Mouse (Mus musculus) spleen, postnatal 36 days (tissue): Measurements from ENCODE around the gene Olfr1255.

Experiments used
- DNase-seq, 2 experiments: peaks; one replicate each; pipeline ENCODE4 v3.0.0; 2022; ENCODE audit warnings: low spot score in 2 of 2, mixed read lengths in 1 of 2

Olfr1255 gene

GRCm38 (mm10) chr2:89811751-89812150 is at the start of gene Olfr1255:
Olfr1255 (plus strand) TSS chr2:89812051.
- DNase-seq, result no peak

DNA sequence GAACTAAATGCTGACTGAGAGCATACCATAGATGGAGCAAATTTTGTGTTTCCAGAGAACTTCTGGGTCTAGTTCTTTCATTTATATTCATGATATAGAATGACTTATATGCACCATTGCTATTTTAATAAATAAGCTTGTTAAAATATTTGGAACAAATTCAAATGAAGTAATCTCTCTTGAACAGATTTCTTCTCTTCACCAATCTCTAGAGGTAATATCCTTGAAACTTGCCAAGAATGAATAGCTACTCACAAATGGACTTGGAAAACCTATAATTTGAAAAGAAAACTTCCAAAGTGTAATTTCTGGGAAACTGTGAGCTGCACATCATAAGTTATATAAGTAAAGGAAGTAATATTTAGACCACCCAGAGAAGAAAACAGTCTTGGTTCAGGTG is 18.3 kb upstream of the Olfr1255 start, which contains the start of gene Olfr1254:
Olfr1254 (minus strand) TSS at position 101 of the 400 bp plus-strand sequence.
- DNase-seq, result no peak

- DNase-seq, result no peak
Measured at GRCm38 (mm10) chr2:89799583-89799982, 12.3 kb upstream of the Olfr1255 start.

- DNase-seq, result no peak
Measured at GRCm38 (mm10) chr2:89810751-89811150, 1.1 kb upstream of the Olfr1255 start.

DNA sequence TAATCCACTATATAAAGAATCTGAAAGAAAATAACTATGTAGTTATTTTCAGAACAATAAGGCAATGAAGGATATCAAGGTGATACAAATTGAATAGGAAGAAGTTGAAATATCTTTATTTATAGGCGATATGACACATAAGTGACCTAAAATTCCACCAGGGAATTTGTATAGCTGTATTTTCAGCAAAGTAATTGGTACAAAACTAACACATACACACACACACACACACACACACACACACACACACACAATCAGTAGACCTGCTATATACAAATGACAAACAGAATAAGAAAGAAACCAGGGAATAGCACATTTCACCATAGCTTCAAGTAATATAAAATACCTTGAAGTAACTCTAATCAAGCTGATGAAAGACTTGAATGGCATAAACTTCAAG is 8.4 kb downstream of the Olfr1255 start:
- no peak for DNase-seq

DNA sequence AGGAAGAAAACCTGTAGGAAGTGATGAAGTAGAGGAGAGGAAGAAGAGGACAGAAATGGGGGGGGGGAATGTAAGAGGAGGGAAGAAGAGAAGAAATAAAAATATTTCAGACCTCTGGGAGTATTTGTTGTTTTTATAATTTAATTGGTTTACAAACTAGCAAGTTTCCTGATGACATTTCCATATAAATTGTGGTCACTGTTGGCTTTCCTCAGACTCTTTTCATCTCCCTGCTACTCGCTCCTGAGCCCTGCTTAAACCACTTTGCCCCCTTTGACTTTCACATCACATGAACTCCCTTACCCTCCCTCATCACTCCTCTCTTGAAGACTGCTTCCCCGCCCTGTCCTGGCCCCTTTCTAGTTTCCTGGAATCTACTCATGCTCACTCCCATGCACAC is 29.6 kb downstream of the Olfr1255 start, which contains the start of gene Olfr1256:
Olfr1256 (minus strand) TSS at position 101 of the 400 bp plus-strand sequence.
- no peak for DNase-seq

- DNase-seq, result no peak
Measured at GRCm38 (mm10) chr2:89848105-89848504, 36.3 kb downstream of the Olfr1255 start, which contains the start of gene Olfr48. Olfr48 (minus strand) TSS chr2:89848205.

DNA sequence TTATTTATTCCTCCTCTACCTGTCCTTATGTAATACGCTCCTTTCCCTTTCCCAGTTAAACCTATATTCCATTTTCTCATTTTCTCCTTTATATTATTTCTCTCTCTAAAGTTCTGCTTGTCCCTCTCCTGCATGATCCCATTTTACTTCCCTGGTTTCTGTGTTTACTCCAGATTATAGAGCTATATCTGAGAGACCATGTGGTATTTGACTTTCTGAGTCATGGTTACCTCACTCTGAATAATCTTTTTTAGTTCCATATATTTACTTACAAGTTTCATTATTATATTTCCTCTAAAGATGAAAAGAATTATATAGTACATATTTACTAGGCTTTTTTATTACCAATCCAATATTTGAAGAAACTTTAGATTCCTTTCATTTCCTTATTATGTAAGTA is 37.4 kb downstream of the Olfr1255 start:
- no peak for DNase-seq
